Mouse (Mus musculus) midbrain, embryonic 11.5 days (tissue): ENCODE results near the gene Adh7. TPM values are rescaled to one million over a fixed set of nuclear protein-coding genes. Genes with fewer than 3 reads are reported as not detected.
A peak's percentile ranks its signal among the peaks of the same experiment; 100 is the strongest.

Source experiments
- ATAC-seq: fragments of 200-750 bp; cut with Nextera tagmentation; 2 replicates; pipeline ENCODE4 v1.8.0; 2017; ENCODE audit warnings: moderate TSS enrichment, moderate library complexity; ENCODE audit not compliant: low FRiP score
- DNase-seq: peaks from one replicate; pipeline ENCODE4 v3.0.0; 2015; ENCODE audit warnings: low spot score; ENCODE audit errors: missing footprints
- H3K27ac ChIP-seq: fragments of 300-500 bp; sonication (generic); 2 replicates; pipeline ENCODE4 v1.5.1; 2014; ENCODE audit warnings: low read depth, low read length
- H3K27me3 ChIP-seq: fragments of 300-500 bp; sonication (generic); 2 replicates; pipeline ENCODE4 v1.6.1; 2014; ENCODE audit warnings: mild to moderate bottlenecking, low read length, moderate library complexity, mixed read lengths; ENCODE audit not compliant: control insufficient read depth, insufficient read depth
- H3K36me3 ChIP-seq: fragments of 300-500 bp; sonication (generic); 2 replicates; pipeline ENCODE4 v1.6.1; 2014; ENCODE audit warnings: mild to moderate bottlenecking, low read length, moderate library complexity, mixed read lengths; ENCODE audit not compliant: control insufficient read depth, insufficient read depth
- H3K4me1 ChIP-seq: fragments of 300-500 bp; sonication (generic); 2 replicates; pipeline ENCODE4 v1.6.1; 2014; ENCODE audit warnings: low read length; ENCODE audit not compliant: control insufficient read depth, insufficient read depth
- H3K4me2 ChIP-seq: fragments of 300-500 bp; sonication (generic); 2 replicates; pipeline ENCODE4 v1.6.1; 2014; ENCODE audit warnings: mild to moderate bottlenecking, moderate library complexity
- H3K4me3 ChIP-seq: fragments of 300-500 bp; sonication (generic); 2 replicates; pipeline ENCODE4 v1.5.1; 2014; ENCODE audit warnings: low read depth, low read length
- H3K9ac ChIP-seq: fragments of 300-500 bp; sonication (generic); 2 replicates; pipeline ENCODE4 v1.6.1; 2014; ENCODE audit warnings: low read length
- H3K9me3 ChIP-seq: fragments of 300-500 bp; sonication (generic); 2 replicates; pipeline ENCODE4 v1.6.1; 2016; ENCODE audit warnings: low read length; ENCODE audit not compliant: control insufficient read depth
- WGBS: fragments of 180-500 bp; shearing (Covaris S2); extraction: QIAGEN DNeasy Blood & Tissue Kit; methylation state at CpG from one replicate; pipeline ENCODE4 v1.1.7; 2014; 5-methylcytosine and 5-hydroxymethylcytosine counted together
- polyA plus RNA-seq: library from polyadenylated mRNA; unstranded; fragments of >200 nt; fragmentation: Nextera tagmentation; extraction: Ambion mirVana; gene quantifications from 2 replicates; pipeline ENCODE4 v1.2.1, GENCODE M21; 2014

The Adh7 gene
- polyA plus RNA-seq, 1 experiment from 2014 or later = 0.16 TPM

DNA sequence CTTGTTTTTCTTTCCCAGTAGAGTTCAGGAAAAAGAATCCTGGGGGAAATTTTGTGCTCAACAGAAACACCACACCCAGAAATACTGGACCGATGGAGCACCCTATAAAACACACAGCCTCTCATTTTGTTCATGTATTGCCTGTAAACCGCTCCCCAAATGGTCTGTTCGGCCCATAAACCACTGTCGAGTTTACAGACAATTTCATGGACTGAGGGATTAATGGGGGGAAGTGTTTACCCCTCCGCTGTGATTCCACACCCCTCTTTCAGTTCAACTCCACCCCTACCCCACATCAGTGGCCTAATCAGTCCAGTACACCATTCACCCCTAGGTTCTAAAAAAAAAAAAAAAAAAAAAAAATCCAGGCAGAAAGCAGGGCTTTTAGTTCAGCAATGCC lies 23.4 kb downstream of the Adh7 start:
- Histone ChIP-seq H3K9me3 (no peaks in the 10 kb centered on the region), H3K9ac (no peak overlapping the region), H3K27ac (no peak overlapping the region), H3K27me3 (no peaks in the 10 kb centered on the region), H3K4me3 (no peak overlapping the region), H3K4me1 (no peaks in the 10 kb centered on the region), H3K36me3 (no peaks in the 10 kb centered on the region), H3K4me2 (no peak overlapping the region)
- DNase-seq (no peak), ATAC-seq (no peak)
- WGBS = 80% methylated on average over 5 of the region's 5 CpGs

DNA sequence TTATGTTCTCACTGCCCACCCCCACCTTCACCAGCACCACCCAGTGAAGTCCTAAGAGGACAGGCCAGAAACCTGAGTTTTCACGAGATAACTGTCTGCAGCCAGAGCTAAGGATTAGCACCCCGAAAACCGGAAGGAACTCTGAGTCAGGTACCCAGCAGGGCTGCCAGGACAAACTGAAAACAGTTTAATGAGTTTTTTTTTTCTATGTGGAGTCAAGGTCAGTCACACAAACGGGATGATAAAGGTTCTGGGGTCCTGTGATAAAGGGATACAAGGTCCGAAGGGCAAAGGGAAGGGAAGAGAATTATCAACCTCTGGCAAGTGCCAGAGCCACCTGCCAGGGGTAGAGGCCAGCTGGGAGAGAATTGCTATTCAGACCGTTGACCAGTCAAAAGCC lies 23.8 kb downstream of the Adh7 start:
- DNase-seq = peak; percentile 59
- H3K9ac ChIP-seq = no peak overlapping the region
- H3K27me3 ChIP-seq = no peaks in the 10 kb centered on the region
- H3K36me3 ChIP-seq = no peaks in the 10 kb centered on the region
- no peak overlapping the region for H3K4me2 ChIP-seq
- no peak overlapping the region for H3K27ac ChIP-seq
- no peak overlapping the region for H3K4me3 ChIP-seq
- 66% methylated on average over 6 of the region's 6 CpGs for WGBS
- ATAC-seq = no peak
- H3K9me3 ChIP-seq = no peaks in the 10 kb centered on the region
- H3K4me1 ChIP-seq = no peaks in the 10 kb centered on the region

DNA sequence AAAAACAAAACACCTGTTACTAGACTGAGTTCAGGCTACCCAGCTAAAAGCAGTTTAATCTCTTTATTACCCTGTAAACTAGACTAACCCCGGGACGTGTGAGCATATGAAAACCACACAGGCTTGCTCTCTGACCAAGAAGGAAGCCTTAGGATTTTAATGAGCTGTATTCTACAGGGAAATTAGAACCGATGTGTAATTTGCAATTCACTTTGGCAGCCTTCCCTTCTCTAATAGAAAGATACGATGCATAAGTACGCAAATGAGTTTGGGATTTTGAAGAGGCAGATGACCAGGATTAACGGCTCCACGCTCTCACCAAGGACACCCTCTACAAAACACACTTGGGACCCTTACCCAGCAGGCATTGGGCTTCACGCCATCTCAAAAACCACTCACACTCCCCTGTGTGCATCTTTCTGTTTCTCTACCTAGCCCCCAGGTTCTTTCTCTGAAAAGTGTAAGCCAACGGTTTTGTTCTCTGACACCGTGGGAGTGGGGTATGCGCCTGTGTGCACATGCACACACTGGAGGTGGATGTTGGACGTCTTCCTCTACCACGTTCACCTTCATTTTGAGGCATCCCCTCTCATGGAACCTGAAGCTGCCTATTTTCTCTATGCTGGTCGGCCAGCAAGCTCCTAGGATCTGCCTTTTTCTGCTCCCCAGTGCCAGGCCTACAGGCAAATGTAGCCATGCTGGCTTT lies 24.6 kb downstream of the Adh7 start:
- H3K4me3 ChIP-seq = no peak overlapping the region
- ATAC-seq (0 out of 2 replicates have a peak, but pooled peaks have one; percentile 30), DNase-seq (peak; percentile 39)
- no peaks in the 10 kb centered on the region for H3K4me1 ChIP-seq
- H3K9ac ChIP-seq = no peak overlapping the region
- H3K27ac ChIP-seq = no peak overlapping the region
- no peaks in the 10 kb centered on the region for H3K27me3 ChIP-seq
- H3K36me3 ChIP-seq = no peaks in the 10 kb centered on the region
- H3K4me2 ChIP-seq = no peak overlapping the region
- WGBS = 81% methylated on average over 14 of the region's 14 CpGs
- no peaks in the 10 kb centered on the region for H3K9me3 ChIP-seq

DNA sequence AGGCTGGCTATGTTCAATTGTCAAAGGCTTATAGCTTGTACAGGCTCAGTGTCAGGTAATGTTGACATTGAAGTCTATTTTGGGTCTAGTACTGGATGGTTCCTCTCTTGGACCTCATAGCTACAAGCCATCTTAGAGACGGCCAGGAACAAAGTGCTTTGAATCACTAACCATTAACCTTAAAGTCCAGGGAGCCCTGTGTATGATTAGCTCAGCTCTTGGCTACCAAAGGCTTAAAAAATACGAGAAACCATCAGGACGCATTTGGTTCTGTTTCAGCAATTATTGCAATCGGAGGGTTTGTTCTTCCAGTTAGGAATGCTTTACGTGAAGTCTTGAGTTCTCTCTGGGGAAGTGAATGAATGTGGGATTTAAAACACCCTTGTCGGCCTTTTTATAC lies 25.4 kb downstream of the Adh7 start:
- 88% methylated on average over 6 of the region's 6 CpGs for WGBS
- no peaks in the 10 kb centered on the region for H3K9me3 ChIP-seq
- H3K27me3 ChIP-seq = no peaks in the 10 kb centered on the region
- H3K4me3 ChIP-seq = no peak overlapping the region
- ATAC-seq (no peak), DNase-seq (peak; percentile 51)
- no peaks in the 10 kb centered on the region for H3K36me3 ChIP-seq
- no peak overlapping the region for H3K27ac ChIP-seq
- no peak overlapping the region for H3K9ac ChIP-seq
- H3K4me1 ChIP-seq = no peaks in the 10 kb centered on the region
- no peak overlapping the region for H3K4me2 ChIP-seq

DNA sequence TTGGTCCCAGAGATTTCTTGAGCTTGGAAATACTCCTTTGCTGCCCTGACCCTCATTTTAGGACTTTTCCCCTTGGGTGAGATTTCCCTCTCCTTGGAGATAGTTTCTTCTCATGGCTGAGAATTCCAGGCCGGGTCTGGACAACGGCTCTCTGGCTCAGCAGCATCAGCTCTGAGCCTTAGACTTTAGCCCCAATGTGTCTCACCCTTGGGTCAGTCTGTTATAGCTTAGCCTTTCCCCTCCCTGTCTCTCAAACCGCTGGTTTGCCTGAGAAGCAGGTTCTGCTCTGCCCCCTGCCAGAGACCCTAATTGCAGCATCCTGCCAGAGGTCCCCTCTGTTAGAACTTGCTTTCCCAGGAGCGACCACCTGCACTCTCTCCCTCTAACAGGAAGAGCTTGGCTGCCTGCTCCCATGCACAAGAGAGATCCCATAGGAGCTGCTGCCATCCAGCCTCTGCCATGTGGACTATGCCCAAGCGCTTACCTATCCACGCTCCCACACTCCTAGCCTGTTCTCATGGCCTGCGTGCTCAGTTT lies 26.8 kb downstream of the Adh7 start:
- 84% methylated on average over 7 of the region's 7 CpGs for WGBS

DNA sequence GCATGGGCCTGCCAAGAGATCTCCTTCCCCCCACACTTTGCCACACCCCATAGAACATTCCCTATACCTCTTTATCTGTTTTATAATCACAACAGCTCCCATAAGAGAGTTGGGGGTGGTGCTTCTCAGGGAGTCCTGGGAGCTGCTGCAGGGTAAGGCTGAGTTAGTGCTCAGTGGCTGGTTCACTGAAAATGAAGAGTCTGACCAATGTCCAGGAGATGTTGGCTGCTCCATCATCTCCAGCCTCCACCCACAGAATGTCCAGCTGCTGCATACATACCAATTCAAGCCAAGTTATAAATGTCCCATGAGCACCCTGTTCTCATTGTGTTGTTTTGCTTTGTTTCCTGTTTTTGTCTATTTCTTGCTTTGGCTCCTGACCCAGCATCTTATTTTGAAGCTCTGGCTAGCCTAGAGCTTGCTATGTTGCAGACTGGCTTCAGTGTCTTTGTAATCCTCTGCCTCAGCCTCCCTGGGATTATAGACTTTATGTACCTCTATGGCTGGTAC lies 29.0 kb downstream of the Adh7 start:
- Histone ChIP-seq H3K27ac (no peak overlapping the region), H3K4me2 (no peak overlapping the region), H3K4me1 (no peaks in the 10 kb centered on the region), H3K9ac (no peak overlapping the region), H3K4me3 (no peak overlapping the region), H3K9me3 (no peaks in the 10 kb centered on the region), H3K36me3 (no peaks in the 10 kb centered on the region), H3K27me3 (no peaks in the 10 kb centered on the region)
- no peak for ATAC-seq
- peak; percentile 26 for DNase-seq

More for the DNA sequence above, 26.8 kb downstream of the Adh7 start:
- Histone ChIP-seq H3K4me2 (no peak overlapping the region), H3K4me3 (no peak overlapping the region), H3K27ac (no peak overlapping the region), H3K9me3 (no peaks in the 10 kb centered on the region), H3K36me3 (no peaks in the 10 kb centered on the region), H3K27me3 (no peaks in the 10 kb centered on the region), H3K4me1 (no peaks in the 10 kb centered on the region), H3K9ac (no peak overlapping the region)
- ATAC-seq (no peak), DNase-seq (peak; percentile 62)

DNA sequence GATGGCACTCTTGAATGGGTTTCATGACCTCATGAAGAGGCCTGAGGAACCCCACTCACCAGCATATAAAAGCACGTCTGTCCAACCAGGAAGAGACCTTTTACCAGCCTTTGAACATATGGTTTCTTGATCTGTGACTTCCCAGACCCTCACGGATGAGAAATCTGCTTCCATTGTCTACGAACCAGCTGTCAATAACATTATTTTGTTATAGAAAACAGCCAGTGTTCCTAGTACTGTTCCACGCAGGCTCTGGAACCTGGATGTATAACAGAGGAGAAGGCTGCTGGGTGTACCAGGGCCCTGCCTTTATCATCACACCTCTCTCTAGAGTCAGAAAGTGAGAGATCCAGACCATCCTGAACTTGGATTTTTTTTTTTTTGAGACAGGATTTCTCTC lies 29.7 kb downstream of the Adh7 start:
- Histone ChIP-seq H3K4me3 (no peak overlapping the region), H3K9ac (no peak overlapping the region), H3K4me2 (no peak overlapping the region), H3K4me1 (no peaks in the 10 kb centered on the region), H3K27ac (no peak overlapping the region), H3K36me3 (no peaks in the 10 kb centered on the region), H3K27me3 (no peaks in the 10 kb centered on the region), H3K9me3 (no peaks in the 10 kb centered on the region)
- 84% methylated on average over 4 of the region's 4 CpGs for WGBS
- ATAC-seq = no peak
- DNase-seq = peak; percentile 70

DNA sequence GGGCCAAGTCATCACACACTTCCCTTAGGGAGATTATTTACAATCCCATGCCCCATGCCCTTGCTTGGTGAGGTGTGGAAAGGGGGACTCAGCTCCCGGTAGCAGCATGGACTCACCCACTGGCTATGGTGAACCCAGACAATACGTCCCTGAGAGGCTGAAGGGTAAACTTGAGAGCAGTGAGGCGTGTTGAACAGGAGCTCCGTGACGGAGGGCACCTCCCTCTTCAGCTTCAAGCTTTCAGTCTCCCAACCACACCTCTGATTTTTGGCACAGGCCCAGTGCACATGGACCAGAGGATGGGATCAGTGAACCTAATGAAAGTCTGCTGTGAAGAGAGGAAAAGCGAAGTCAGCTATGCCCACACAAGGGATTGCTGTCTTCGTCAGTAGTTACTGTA lies 30.5 kb downstream of the Adh7 start:
- ATAC-seq (no peak), DNase-seq (peak; percentile 12)
- H3K4me3 ChIP-seq = no peak overlapping the region
- no peaks in the 10 kb centered on the region for H3K27me3 ChIP-seq
- no peaks in the 10 kb centered on the region for H3K4me1 ChIP-seq
- 73% methylated on average over 7 of the region's 7 CpGs for WGBS
- H3K36me3 ChIP-seq = no peaks in the 10 kb centered on the region
- H3K4me2 ChIP-seq = no peak overlapping the region
- H3K9me3 ChIP-seq = no peaks in the 10 kb centered on the region
- H3K9ac ChIP-seq = no peak overlapping the region
- H3K27ac ChIP-seq = no peak overlapping the region

DNA sequence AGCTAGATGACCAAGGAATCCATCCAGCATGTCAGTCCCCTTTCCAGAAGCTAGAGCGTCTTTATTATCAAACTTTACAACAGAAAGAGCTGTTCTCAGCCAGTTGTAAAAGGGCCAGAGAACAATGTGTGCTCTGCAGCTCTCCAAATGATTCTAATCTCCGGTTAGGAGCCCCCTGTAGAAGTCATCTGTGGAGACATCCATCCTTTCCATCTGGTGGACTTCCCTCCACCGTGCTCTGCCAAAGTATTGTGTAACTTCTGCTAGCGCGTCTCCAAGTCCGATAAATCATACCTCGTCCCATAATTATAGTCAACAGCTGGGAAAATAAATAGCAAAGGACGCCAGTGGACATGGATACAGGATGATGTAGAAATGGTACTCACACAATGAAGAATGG lies 31.2 kb downstream of the Adh7 start:
- H3K4me2 ChIP-seq = no peak overlapping the region
- DNase-seq (peak; percentile 37), ATAC-seq (no peak)
- no peaks in the 10 kb centered on the region for H3K4me1 ChIP-seq
- H3K4me3 ChIP-seq = no peak overlapping the region
- H3K27ac ChIP-seq = no peak overlapping the region
- H3K36me3 ChIP-seq = no peaks in the 10 kb centered on the region
- no peak overlapping the region for H3K9ac ChIP-seq
- 89% methylated on average over 8 of the region's 8 CpGs for WGBS
- H3K9me3 ChIP-seq = no peaks in the 10 kb centered on the region
- H3K27me3 ChIP-seq = no peaks in the 10 kb centered on the region
